In the genomic region with DNA sequence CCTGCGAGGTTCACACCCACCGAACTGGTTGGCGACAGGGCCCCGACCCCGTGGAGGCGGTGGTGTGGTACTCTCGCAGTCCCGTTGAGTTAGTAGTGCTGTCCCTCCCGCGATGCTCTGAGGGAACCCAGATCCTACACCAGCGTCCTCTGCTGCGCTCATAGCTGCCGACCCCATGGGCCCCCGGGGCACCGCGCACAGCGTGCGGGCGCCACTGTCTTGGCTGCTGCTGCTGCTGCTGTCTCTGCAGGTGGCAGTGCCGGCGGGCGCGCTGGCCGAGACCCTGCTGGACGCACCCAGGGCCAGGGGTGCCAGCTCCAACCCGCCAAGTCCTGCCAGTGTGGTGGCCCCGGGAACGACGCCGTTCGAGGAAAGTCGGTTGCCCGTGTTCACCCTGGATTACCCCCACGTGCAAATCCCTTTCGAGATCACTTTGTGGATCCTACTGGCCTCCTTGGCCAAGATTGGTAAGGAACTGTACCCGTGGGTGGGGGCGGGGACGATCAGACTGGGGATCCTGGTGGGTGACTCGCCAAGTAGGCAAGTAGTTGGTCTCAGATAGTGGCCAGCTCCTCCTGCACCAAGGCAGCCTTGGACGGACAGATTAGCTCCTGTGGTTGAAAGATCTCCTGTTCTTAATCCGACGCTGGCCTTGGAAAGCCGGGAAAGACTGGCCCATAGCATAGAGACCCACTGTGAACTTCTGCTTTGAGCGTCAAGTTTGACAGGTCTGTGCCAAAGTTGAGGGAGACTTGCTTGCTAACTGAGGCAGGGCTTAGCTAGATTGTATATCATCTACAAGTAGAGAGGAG, we compare ENCODE assay signal across 7 mouse cellular contexts. TPM values are rescaled to one million over a fixed set of nuclear protein-coding genes. Genes with fewer than 3 reads are reported as not detected.
DNase-seq lines count a peak whose midpoint lies in the region; ATAC-seq and TF ChIP-seq lines count a peak whose summit lies in the region.

No protein-coding gene starts in this region.

- H3K27me3 ChIP-seq in spleen, adult 2 months (ENCODE audit: control insufficient read depth, insufficient read depth, low read length), result peaks cover 16% of the 10 kb centered on the region
- H3K27me3 ChIP-seq in limb, embryonic 13.5 days, result peaks cover 76% of the 10 kb centered on the region
- H3K27me3 ChIP-seq in neural tube, embryonic 14.5 days (ENCODE audit: control insufficient read depth, insufficient read depth, low read length), result peaks cover 26% of the 10 kb centered on the region

- H3K9me3 ChIP-seq in limb, embryonic 13.5 days, result no peaks in the 10 kb centered on the region
- no peaks in the 10 kb centered on the region for H3K9me3 ChIP-seq in neural tube, embryonic 14.5 days (ENCODE audit: control insufficient read depth, low read length)

- intact Hi-C loops in heart, postnatal 10 days (cut with DNase I), result no loop called here

- peak overlapping the region; percentile 100 for H3K4me2 ChIP-seq in limb, embryonic 13.5 days (replicated peaks)
- peak overlapping the region; percentile 99 for H3K4me2 ChIP-seq in neural tube, embryonic 14.5 days (ENCODE audit: low read depth, low read length)

- peak overlapping the region; percentile 55; the same call in 1 of the 2 replicates for H3K4me3 ChIP-seq in spleen, adult 2 months (ENCODE audit: extremely low read depth, insufficient read depth, insufficient read length)
- H3K4me3 ChIP-seq in limb, embryonic 13.5 days, result peak overlapping the region; percentile 63
- H3K4me3 ChIP-seq in neural tube, embryonic 14.5 days (ENCODE audit: low read depth, low read length), result peak overlapping the region; percentile 58

- 3% methylated on average over 44 of the region's 44 CpGs for WGBS in spleen, adult 2 months
- 2% methylated on average over 44 of the region's 44 CpGs for WGBS in limb, embryonic 13.5 days
- WGBS in neural tube, embryonic 14.5 days, result 4% methylated on average over 44 of the region's 44 CpGs

- H3K9ac ChIP-seq in limb, embryonic 13.5 days, result peak overlapping the region; percentile 63
- H3K9ac ChIP-seq in neural tube, embryonic 14.5 days (replicated peaks; ENCODE audit: low read depth, low read length), result peak overlapping the region; percentile 33

- peaks cover 11% of the 10 kb centered on the region for H3K4me1 ChIP-seq in spleen, adult 2 months (ENCODE audit: control insufficient read depth, insufficient read depth, insufficient read length)
- H3K4me1 ChIP-seq in limb, embryonic 13.5 days, result peaks cover 18% of the 10 kb centered on the region
- peaks cover 4% of the 10 kb centered on the region; the same call in 1 of the 2 replicates for H3K4me1 ChIP-seq in neural tube, embryonic 14.5 days (ENCODE audit: control insufficient read depth, insufficient read depth, low read length)

- H3K27ac ChIP-seq in spleen, adult 2 months (ENCODE audit: insufficient read depth, low read length), result no peak overlapping the region
- H3K27ac ChIP-seq in limb, embryonic 13.5 days, result no peak overlapping the region
- no peak overlapping the region for H3K27ac ChIP-seq in neural tube, embryonic 14.5 days (ENCODE audit: low read depth, low read length)

- TF ChIP-seq POLR2A in spleen, adult 2 months (IDR thresholded peaks at IDR 0.05; ENCODE audit: low read depth, low read length), result no peak

- no peak for DNase-seq in spleen, adult 2 months (ENCODE audit: low read depth in 1 of 2, low spot score in 2 of 2)
- no peak for DNase-seq in spleen, adult 12 weeks (ENCODE audit: low spot score)
- peak; percentile 24 for DNase-seq in embryo, embryonic 9.5 days (ENCODE audit: extremely low spot score)
- peak; percentile 12 to 35 for DNase-seq in heart, postnatal 10 days
- no peak for DNase-seq in right cerebral cortex, postnatal 25 days

- H3K36me3 ChIP-seq in spleen, adult 2 months (ENCODE audit: control insufficient read depth, insufficient read depth, low read length), result no peaks in the 10 kb centered on the region
- no peaks in the 10 kb centered on the region for H3K36me3 ChIP-seq in limb, embryonic 13.5 days
- no peaks in the 10 kb centered on the region for H3K36me3 ChIP-seq in neural tube, embryonic 14.5 days (ENCODE audit: control insufficient read depth, insufficient read depth, low read length)

- TF ChIP-seq CTCF in spleen, adult 2 months (IDR thresholded peaks at IDR 0.05; ENCODE audit: extremely low read depth, insufficient read depth, insufficient read length, insufficient replicate concordance), result no peak

- peak; percentile 61; the same call in 1 of the 2 replicates for ATAC-seq in limb, embryonic 13.5 days (ENCODE audit: low FRiP score, low read depth)
- peak; percentile 75 for ATAC-seq in neural tube, embryonic 14.5 days (ENCODE audit: low read depth)

RNA-seq across cellular contexts. Expression of gene Slc9a2, which starts 1.5 kb away (rescaled TPM):
- polyA plus RNA-seq in spleen, adult 2 months (2012; rRNA removed), result 0.09 and 0.29 TPM in 2 replicates
- under 1 TPM; 0.50 to 0.84 TPM for total RNA-seq in heart, postnatal 10 days (2021)
- polyA plus RNA-seq in limb, embryonic 13.5 days (2015; fragmentation: Nextera tagmentation; extraction: Ambion mirVana), result 0.27 and 0.45 TPM in 2 replicates
- polyA plus RNA-seq in neural tube, embryonic 14.5 days (2014; fragmentation: Nextera tagmentation; extraction: Ambion mirVana), result 0.15 and 0.16 TPM in 2 replicates

Comparison
In these comparisons a context has a peak if more than half of its experiments do, and no peak if none do; other contexts are left out.
1. DNase-seq: peak in embryo, embryonic 9.5 days (single experiment) and heart, postnatal 10 days (2 of 2); none in spleen, adult 2 months (0 of 2), spleen, adult 12 weeks (single experiment) and right cerebral cortex, postnatal 25 days (single experiment).
2. Peak in every context shown above with its lines, with median percentiles within 50 percentile points of each other: H3K4me3 ChIP-seq.